Mouse (Mus musculus) lung, adult 2 months (tissue): Measurements from ENCODE around the gene Slc1a1.

Experiments used
- CTCF ChIP-seq: fragments of 200-500 bp; IDR thresholded peaks from 2 replicates; pipeline ENCODE4 v1.5.1; 2011; ENCODE audit warnings: mild to moderate bottlenecking, low read length, control low read depth; ENCODE audit not compliant: insufficient read depth
- POLR2A ChIP-seq: fragments of 200-500 bp; IDR thresholded peaks from 2 replicates; pipeline ENCODE4 v1.6.1; 2011; ENCODE audit warnings: low read depth, mild to moderate bottlenecking, control low read depth, low read length, borderline replicate concordance; ENCODE audit errors: extremely low read depth

- no peak for TF ChIP-seq CTCF
- no peak for TF ChIP-seq POLR2A
These were observed 2.0 kb downstream of the Slc1a1 start for GRCm38 (mm10) chr19:28836651-28837410.
